In genomic region chr11:52360471-52361277, GRCm38 (mm10) we compare ENCODE assay signal across 8 mouse cellular contexts. TPM values are rescaled to one million over a fixed set of nuclear protein-coding genes. Genes with fewer than 3 reads are reported as not detected.
DNase-seq lines count a peak whose midpoint lies in the region; ATAC-seq lines count a peak whose summit lies in the region.

Vdac1 (plus strand) TSS chr11:52360860.

- peak within 1 kb of the TSS; percentile 98 for H3K4me3 ChIP-seq in hindbrain, embryonic 14.5 days (replicated peaks; ENCODE audit: low read length)

- H3K9me3 ChIP-seq in hindbrain, embryonic 14.5 days (ENCODE audit: control insufficient read depth, low read length): no peaks in the 10 kb centered on the region

- peaks cover 35% of the 10 kb centered on the region for H3K4me1 ChIP-seq in hindbrain, embryonic 14.5 days (replicated peaks; ENCODE audit: control insufficient read depth, insufficient read depth, low read length)

- H3K27me3 ChIP-seq in hindbrain, embryonic 14.5 days (ENCODE audit: control insufficient read depth, insufficient read depth, low read length): no peaks in the 10 kb centered on the region

- H3K9ac ChIP-seq in hindbrain, embryonic 14.5 days: peak within 1 kb of the TSS; percentile 99

- no peaks in the 10 kb centered on the region for H3K36me3 ChIP-seq in hindbrain, embryonic 14.5 days (replicated peaks; ENCODE audit: control insufficient read depth, insufficient read depth)

- ATAC-seq in hindbrain, embryonic 14.5 days (ENCODE audit: low FRiP score): peak; percentile 95

- DNase-seq in WW6 (ENCODE audit: low read depth, low spot score): peak; percentile 82
- peak; percentile 85 to 88 for DNase-seq in cerebellum, postnatal 36 days
- DNase-seq in frontal cortex, postnatal 36 days (ENCODE audit: low spot score in 2 of 2): peak; percentile 90 to 92
- DNase-seq in hindbrain, embryonic 14.5 days (ENCODE audit: low spot score): peak; percentile 85
- peak; percentile 91 for DNase-seq in layer of hippocampus, postnatal 36 days
- DNase-seq in lung, postnatal 25 days (ENCODE audit: low spot score): peak; percentile 85
- DNase-seq in retina, adult 2 months (ENCODE audit: low read depth, low spot score): peak; percentile 67
- peak; percentile 88 to 90 for DNase-seq in thymus, postnatal 36 days

- under 1% methylated on average over 81 of the region's 84 CpGs for WGBS in hindbrain, embryonic 14.5 days

- H3K4me2 ChIP-seq in hindbrain, embryonic 14.5 days (replicated peaks): peak within 1 kb of the TSS; percentile 91

- H3K27ac ChIP-seq in hindbrain, embryonic 14.5 days: peak within 1 kb of the TSS; percentile 94

RNA-seq across cellular contexts. Expression of gene Vdac1, which starts in this region (rescaled TPM):
- polyA plus RNA-seq in hindbrain, embryonic 14.5 days (2014; fragmentation: Nextera tagmentation; extraction: Ambion mirVana): 295 and 334 TPM in 2 replicates
- 100 to 1,000 TPM; 514 to 555 TPM for total RNA-seq in layer of hippocampus, postnatal 36 days (2021)

Comparison
In these comparisons a context has a peak if more than half of its experiments do, and no peak if none do; other contexts are left out.
1. Peak in every context shown above with its lines: DNase-seq, ATAC-seq, H3K4me3 ChIP-seq and H3K27ac ChIP-seq.